Mouse (Mus musculus): ENCODE data around the gene Gpr4. TPM values are rescaled to one million over a fixed set of nuclear protein-coding genes. Genes with fewer than 3 reads are reported as not detected.
A peak's percentile ranks its signal among the peaks of the same experiment; 100 is the strongest.

Gene Gpr4
- total and polyA plus RNA-seq, 3 experiments = 0.04 to 0.31 TPM; not detected in 1

DNA sequence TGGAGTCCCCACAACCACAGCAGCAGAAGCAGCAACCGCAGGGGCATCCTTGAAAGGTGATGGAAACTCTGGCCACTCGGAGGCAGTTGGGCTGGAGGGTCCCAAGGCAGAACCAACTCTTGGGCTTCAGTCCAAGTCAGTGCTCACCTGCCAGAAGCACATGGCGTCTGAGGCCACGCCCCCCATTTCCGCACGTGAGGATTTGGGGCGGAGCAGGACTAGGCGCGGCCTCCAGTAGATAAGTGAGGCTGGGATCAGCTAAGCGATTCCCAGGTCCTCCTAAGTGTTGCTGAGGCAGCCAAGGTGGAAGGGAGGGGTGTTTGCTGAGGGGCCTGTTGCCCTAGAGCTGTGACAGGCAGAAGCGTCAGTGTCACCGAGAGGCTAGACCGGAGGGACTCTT is 47.4 kb upstream of the Gpr4 start:
- H3K36me3 ChIP-seq (replicated peaks in 1 of 2; ENCODE audit: control insufficient read depth in 1 of 2, insufficient read depth in 1 of 2, low read length in 1 of 2) = no peaks in the 10 kb centered on the region
- DNase-seq (ENCODE audit: extremely low read depth) = no peak
- no peak overlapping the region for H3K4me3 ChIP-seq (replicated peaks in 1 of 3; ENCODE audit: low read depth in 2 of 3, low read length in 2 of 3, poor library complexity in 1 of 3)
- H3K79me2 ChIP-seq (replicated peaks; ENCODE audit: control insufficient read depth, extremely low read depth, insufficient read depth, poor library complexity, severe bottlenecking) = no peaks in the 10 kb centered on the region
- dilution Hi-C loops (cut with MboI; ENCODE audit: extremely low pct_ligation_motif_present, extremely low pct_unique_long_range_greater_than_20kb, low sequenced_read_pairs) = no loop called here
- peaks cover 0 to 4% of the 10 kb centered on the region in 2 experiments; a peak in 1 of 4 replicates for H3K4me1 ChIP-seq (ENCODE audit: control insufficient read depth in 1 of 2, insufficient read depth in 2 of 2)
- no peak overlapping the region for H3K9ac ChIP-seq (ENCODE audit: insufficient read depth, low read depth)
- peaks cover 51% of the 10 kb centered on the region for H3K27me3 ChIP-seq (replicated peaks)
- H3K4me2 ChIP-seq (ENCODE audit: insufficient read depth, low read depth, poor library complexity, severe bottlenecking) = no peak overlapping the region
- in situ Hi-C loops (cut with MboI; ENCODE audit: low pct_ligation_motif_present, low pct_unique_long_range_greater_than_20kb, low sequenced_read_pairs) = loop anchor here (10.0 kb wide), 1 partner anchor 190 kb away; the partner anchor contains the start of genes Cd3eap and Ppp1r13l
- H3K9me3 ChIP-seq (replicated peaks; ENCODE audit: low read length) = peaks cover 15% of the 10 kb centered on the region
- TF ChIP-seq BHLHE40 (IDR thresholded peaks at IDR 0.05; ENCODE audit: low read depth, low read length) (peak; percentile 77), KAT2A (IDR thresholded peaks at IDR 0.05; ENCODE audit: insufficient replicate concordance, low read length) (no peak), MXI1 (IDR thresholded peaks at IDR 0.05; ENCODE audit: low read depth, low read length) (no peak), EP300 (IDR thresholded peaks at IDR 0.05; ENCODE audit: low read length) (no peak), MAFK (IDR thresholded peaks at IDR 0.05; ENCODE audit: insufficient replicate concordance, low read length) (no peak), POLR2AphosphoS2 (IDR thresholded peaks at IDR 0.05; ENCODE audit: low read depth, low read length) (no peak)
- H3K27ac ChIP-seq (ENCODE audit: insufficient read depth, low read depth) = no peak overlapping the region

DNA sequence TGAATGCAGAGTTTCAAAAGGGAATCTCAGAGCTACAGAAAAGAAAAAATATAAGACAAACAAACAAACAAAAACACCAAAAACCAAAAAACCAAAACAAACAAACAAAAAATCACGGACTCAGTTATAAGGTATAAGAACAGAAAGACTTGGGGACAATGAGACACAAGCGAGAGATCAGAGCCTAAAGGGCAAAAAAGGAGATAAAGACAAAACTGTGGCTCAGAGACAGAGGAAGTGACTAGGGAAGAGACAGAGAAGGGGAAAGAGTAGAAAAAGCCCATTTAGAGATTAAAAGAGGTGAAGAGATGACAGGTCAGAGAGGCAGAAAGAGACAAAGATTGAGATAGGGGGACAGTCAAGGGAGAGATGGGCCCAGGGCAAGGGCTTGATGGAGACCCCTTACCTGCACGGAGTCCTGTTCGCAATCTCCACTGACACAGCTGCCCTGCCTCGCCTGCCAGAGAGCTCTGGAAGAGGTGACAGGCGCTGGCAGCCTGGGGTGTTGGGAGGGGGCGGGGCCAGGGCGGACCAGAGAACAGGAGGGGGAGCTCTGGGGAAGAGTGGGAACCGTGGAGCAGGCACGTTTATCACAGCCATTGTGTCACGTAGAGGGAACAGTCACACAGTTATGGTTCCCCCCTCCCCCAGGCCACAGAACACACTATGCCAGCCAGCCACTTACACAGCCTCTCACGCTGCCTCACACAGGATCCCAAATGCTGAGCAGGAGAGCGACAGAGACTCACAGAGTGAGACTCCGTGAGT is 46.5 kb upstream of the Gpr4 start, which contains the start of gene Gipr:
Gene Gipr, minus strand, starts transcription at position 472 of the 768 bp plus-strand sequence.
- H3K9ac ChIP-seq (ENCODE audit: insufficient read depth, low read depth) = no peak within 1 kb of the TSS
- H3K27me3 ChIP-seq (replicated peaks) = peaks cover 58% of the 10 kb centered on the region
- peaks cover 0 to 4% of the 10 kb centered on the region in 2 experiments; a peak in 1 of 4 replicates for H3K4me1 ChIP-seq (ENCODE audit: control insufficient read depth in 1 of 2, insufficient read depth in 2 of 2)
- DNase-seq (ENCODE audit: extremely low read depth) = no peak
- in situ Hi-C loops (cut with MboI; ENCODE audit: low pct_ligation_motif_present, low pct_unique_long_range_greater_than_20kb, low sequenced_read_pairs) = loop anchor here (10.0 kb wide), 1 partner anchor 189 kb away; the partner anchor contains the start of genes Cd3eap and Ppp1r13l
- no peak within 1 kb of the TSS for H3K4me3 ChIP-seq (replicated peaks in 1 of 3; ENCODE audit: low read depth in 2 of 3, low read length in 2 of 3, poor library complexity in 1 of 3)
- H3K27ac ChIP-seq (ENCODE audit: insufficient read depth, low read depth) = no peak within 1 kb of the TSS
- no peak within 1 kb of the TSS for H3K4me2 ChIP-seq (ENCODE audit: insufficient read depth, low read depth, poor library complexity, severe bottlenecking)
- H3K79me2 ChIP-seq (replicated peaks; ENCODE audit: control insufficient read depth, extremely low read depth, insufficient read depth, poor library complexity, severe bottlenecking) = no peaks in the 10 kb centered on the region
- H3K9me3 ChIP-seq (replicated peaks; ENCODE audit: low read length) = peaks cover 15% of the 10 kb centered on the region
- no peak for TF ChIP-seq KAT2A (IDR thresholded peaks at IDR 0.05; ENCODE audit: insufficient replicate concordance, low read length)
- no peak for TF ChIP-seq E2F4 (IDR thresholded peaks at IDR 0.05; ENCODE audit: insufficient replicate concordance, low read depth, low read length)
- TF ChIP-seq MAZ (IDR thresholded peaks at IDR 0.05; ENCODE audit: low read depth, low read length) = no peak
- no peak for TF ChIP-seq TBP (conservative IDR thresholded peaks at IDR 0.05; ENCODE audit: low read depth, low read length)
- no peak for TF ChIP-seq ZNF384 (IDR thresholded peaks at IDR 0.05; ENCODE audit: low read depth, low read length)
- TF ChIP-seq RCOR1 (conservative IDR thresholded peaks at IDR 0.05; ENCODE audit: low read depth, low read length) = no peak
- no peaks in the 10 kb centered on the region for H3K36me3 ChIP-seq (replicated peaks in 1 of 2; ENCODE audit: control insufficient read depth in 1 of 2, insufficient read depth in 1 of 2, low read length in 1 of 2)
- dilution Hi-C loops (cut with MboI; ENCODE audit: extremely low pct_ligation_motif_present, extremely low pct_unique_long_range_greater_than_20kb, low sequenced_read_pairs) = no loop called here

Data from CH12.LX (cell line).